Mouse (Mus musculus): ENCODE results near the gene Nckap5. TPM values are rescaled to one million over a fixed set of nuclear protein-coding genes. Genes with fewer than 3 reads are reported as not detected.

Nckap5 gene
- polyA plus RNA-seq, 2 experiments = 6.8 to 14.9 TPM

DNA sequence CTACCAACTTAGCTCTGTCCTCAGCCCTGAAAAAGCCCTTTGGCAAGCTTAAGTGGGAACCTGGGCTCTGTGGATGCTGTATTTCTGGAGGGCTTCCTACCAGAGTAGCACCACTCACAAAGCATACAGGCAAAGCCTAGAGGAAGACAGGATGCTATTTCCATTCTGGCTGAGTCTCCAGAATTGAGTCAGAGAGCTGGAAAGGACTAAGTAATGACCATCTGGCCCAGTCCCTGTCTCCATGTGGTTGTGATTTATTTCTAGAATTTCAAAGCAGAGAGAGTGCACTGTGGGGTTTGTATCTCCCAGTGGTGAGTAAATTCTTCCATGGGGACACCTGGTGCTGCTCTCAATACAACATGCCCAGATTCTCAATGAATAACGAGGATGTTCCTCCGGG is 174.4 kb downstream of the Nckap5 start:
- H3K27ac ChIP-seq (replicated peaks; ENCODE audit: low read depth, low read length) = no peak overlapping the region
- no peak overlapping the region for H3K9ac ChIP-seq (ENCODE audit: low read depth, low read length, severe bottlenecking)
- WGBS = 54% methylated on average over 2 of the region's 2 CpGs
- H3K4me2 ChIP-seq (replicated peaks; ENCODE audit: low read depth, low read length, severe bottlenecking) = no peak overlapping the region
- H3K27me3 ChIP-seq (ENCODE audit: control insufficient read depth, insufficient read depth, low read length) = no peaks in the 10 kb centered on the region
- no peak for TF ChIP-seq POLR2A (IDR thresholded peaks at IDR 0.05; ENCODE audit: borderline replicate concordance, extremely low read depth, insufficient read depth, insufficient read length)
- no peak overlapping the region for H3K4me3 ChIP-seq (replicated peaks; ENCODE audit: low read length)
- no peaks in the 10 kb centered on the region for H3K36me3 ChIP-seq (ENCODE audit: control insufficient read depth, insufficient read depth, low read length)
- no peak for ATAC-seq (ENCODE audit: low FRiP score, low read depth)
- DNase-seq (ENCODE audit: low spot score) = peak; percentile 19
- H3K9me3 ChIP-seq (ENCODE audit: control insufficient read depth, low read length) = no peaks in the 10 kb centered on the region
- H3K4me1 ChIP-seq (ENCODE audit: control insufficient read depth, insufficient read depth, low read length) = no peaks in the 10 kb centered on the region

DNA sequence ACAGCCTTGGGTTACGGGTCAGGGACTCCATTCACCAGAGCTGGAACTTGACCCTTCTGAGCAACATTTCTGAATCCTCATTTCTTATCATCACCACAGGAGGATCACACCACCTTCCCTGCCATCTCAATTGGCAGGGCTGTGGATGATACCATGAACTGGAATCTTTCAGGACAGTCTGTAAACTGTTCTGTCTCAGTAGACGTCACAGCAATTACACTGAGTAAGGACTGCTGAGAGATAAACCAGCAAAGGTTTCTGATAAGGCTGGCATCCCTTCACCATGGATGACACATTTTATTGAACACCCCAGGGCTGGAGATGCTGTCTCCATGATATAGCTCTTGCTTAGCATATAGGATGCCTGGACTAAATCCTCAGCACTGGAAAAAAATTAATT is 178.5 kb downstream of the Nckap5 start:
- no peaks in the 10 kb centered on the region for H3K9me3 ChIP-seq (ENCODE audit: control insufficient read depth, low read length)
- no peaks in the 10 kb centered on the region for H3K36me3 ChIP-seq (ENCODE audit: control insufficient read depth, insufficient read depth, low read length)
- TF ChIP-seq POLR2A (IDR thresholded peaks at IDR 0.05; ENCODE audit: borderline replicate concordance, extremely low read depth, insufficient read depth, insufficient read length) = no peak
- no peaks in the 10 kb centered on the region for H3K4me1 ChIP-seq (ENCODE audit: control insufficient read depth, insufficient read depth, low read length)
- H3K9ac ChIP-seq (ENCODE audit: low read depth, low read length, severe bottlenecking) = no peak overlapping the region
- DNase-seq (ENCODE audit: low spot score) = no peak
- 86% methylated on average over 2 of the region's 2 CpGs for WGBS
- no peaks in the 10 kb centered on the region for H3K27me3 ChIP-seq (ENCODE audit: control insufficient read depth, insufficient read depth, low read length)
- no peak for ATAC-seq (ENCODE audit: low FRiP score, low read depth)
- no peak overlapping the region for H3K4me3 ChIP-seq (replicated peaks; ENCODE audit: low read length)
- no peak overlapping the region for H3K27ac ChIP-seq (replicated peaks; ENCODE audit: low read depth, low read length)
- H3K4me2 ChIP-seq (replicated peaks; ENCODE audit: low read depth, low read length, severe bottlenecking) = no peak overlapping the region

DNA sequence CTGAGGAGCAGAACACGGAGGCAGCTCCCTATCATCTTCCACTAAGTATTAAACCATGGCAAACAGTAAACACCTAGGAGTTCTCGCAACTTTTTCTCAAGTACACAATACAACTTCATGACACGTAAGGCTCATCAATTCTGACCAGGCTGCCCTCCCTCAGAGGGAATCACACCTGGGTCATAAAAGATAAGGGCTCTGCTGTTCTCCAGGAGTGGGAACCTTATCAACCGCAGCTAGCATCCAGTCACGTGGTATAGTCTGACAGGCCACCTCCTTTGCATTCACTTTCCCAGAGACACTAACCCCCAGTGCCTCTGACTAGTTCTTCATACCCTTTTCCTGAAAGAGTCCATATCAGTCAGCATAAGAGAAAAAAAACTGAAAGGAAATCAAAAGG is 179.8 kb downstream of the Nckap5 start:
- Histone ChIP-seq H3K4me1 (ENCODE audit: control insufficient read depth, insufficient read depth, low read length) (no peaks in the 10 kb centered on the region), H3K27ac (replicated peaks; ENCODE audit: low read depth, low read length) (no peak overlapping the region), H3K9me3 (ENCODE audit: control insufficient read depth, low read length) (no peaks in the 10 kb centered on the region), H3K36me3 (ENCODE audit: control insufficient read depth, insufficient read depth, low read length) (no peaks in the 10 kb centered on the region), H3K4me3 (replicated peaks; ENCODE audit: low read length) (no peak overlapping the region), H3K9ac (ENCODE audit: low read depth, low read length, severe bottlenecking) (no peak overlapping the region), H3K4me2 (replicated peaks; ENCODE audit: low read depth, low read length, severe bottlenecking) (no peak overlapping the region), H3K27me3 (ENCODE audit: control insufficient read depth, insufficient read depth, low read length) (no peaks in the 10 kb centered on the region)
- 57% methylated on average over 5 of the region's 5 CpGs for WGBS
- DNase-seq (ENCODE audit: low spot score) (no peak), ATAC-seq (ENCODE audit: low FRiP score, low read depth) (no peak)
- no peak for TF ChIP-seq POLR2A (IDR thresholded peaks at IDR 0.05; ENCODE audit: borderline replicate concordance, extremely low read depth, insufficient read depth, insufficient read length)

DNA sequence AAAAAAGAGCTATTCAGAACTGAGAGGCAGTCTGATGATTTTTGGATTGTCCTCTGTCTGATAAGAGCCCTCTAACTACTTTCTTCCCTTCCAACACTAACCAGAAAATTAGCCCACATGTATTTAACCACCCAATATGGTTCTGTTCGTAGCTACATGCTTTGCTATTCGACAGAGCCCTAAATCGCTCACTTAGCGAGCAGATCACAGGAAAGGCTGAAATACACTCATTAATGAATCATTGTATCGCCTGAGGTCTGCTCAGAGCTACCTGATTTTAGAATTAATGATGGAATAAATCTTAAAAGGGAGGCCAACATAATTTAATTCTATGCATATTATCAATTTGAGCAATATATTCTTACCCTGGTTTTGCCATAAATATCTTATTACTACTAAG is 187.8 kb downstream of the Nckap5 start:
- no peak overlapping the region for H3K9ac ChIP-seq (ENCODE audit: low read depth, low read length, severe bottlenecking)
- H3K4me1 ChIP-seq (ENCODE audit: control insufficient read depth, insufficient read depth, low read length) = no peaks in the 10 kb centered on the region
- no peaks in the 10 kb centered on the region for H3K9me3 ChIP-seq (ENCODE audit: control insufficient read depth, low read length)
- no peak for ATAC-seq (ENCODE audit: low FRiP score, low read depth)
- no peaks in the 10 kb centered on the region for H3K36me3 ChIP-seq (ENCODE audit: control insufficient read depth, insufficient read depth, low read length)
- no peak overlapping the region for H3K4me3 ChIP-seq (replicated peaks; ENCODE audit: low read length)
- H3K27me3 ChIP-seq (ENCODE audit: control insufficient read depth, insufficient read depth, low read length) = no peaks in the 10 kb centered on the region
- H3K27ac ChIP-seq (replicated peaks; ENCODE audit: low read depth, low read length) = no peak overlapping the region
- DNase-seq (ENCODE audit: low spot score) = no peak
- no peak overlapping the region for H3K4me2 ChIP-seq (replicated peaks; ENCODE audit: low read depth, low read length, severe bottlenecking)
- TF ChIP-seq POLR2A (IDR thresholded peaks at IDR 0.05; ENCODE audit: borderline replicate concordance, extremely low read depth, insufficient read depth, insufficient read length) = no peak
- 60% methylated on average over 5 of the region's 5 CpGs for WGBS

DNA sequence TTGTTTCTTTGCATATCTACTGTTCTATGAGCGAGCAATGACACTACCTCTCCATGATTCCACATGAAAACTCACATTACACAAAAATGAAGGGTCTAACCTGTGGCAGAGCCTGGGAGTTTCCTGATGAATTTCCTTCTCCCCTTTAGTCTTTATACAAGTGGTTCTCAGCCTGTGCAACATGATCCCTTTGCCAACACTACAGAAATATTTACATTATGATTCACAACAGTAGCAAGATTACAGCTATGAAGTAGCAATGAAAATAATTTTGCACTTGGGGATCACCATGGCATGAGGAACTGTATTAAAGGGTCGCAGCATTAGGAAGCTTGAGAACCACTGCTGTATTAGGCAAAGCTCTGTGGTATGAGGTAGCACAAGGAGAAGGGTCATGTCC is 191.1 kb downstream of the Nckap5 start:
- Histone ChIP-seq H3K27ac (replicated peaks; ENCODE audit: low read depth, low read length) (no peak overlapping the region), H3K27me3 (ENCODE audit: control insufficient read depth, insufficient read depth, low read length) (no peaks in the 10 kb centered on the region), H3K9me3 (ENCODE audit: control insufficient read depth, low read length) (no peaks in the 10 kb centered on the region), H3K9ac (ENCODE audit: low read depth, low read length, severe bottlenecking) (no peak overlapping the region), H3K4me2 (replicated peaks; ENCODE audit: low read depth, low read length, severe bottlenecking) (no peak overlapping the region), H3K4me1 (ENCODE audit: control insufficient read depth, insufficient read depth, low read length) (no peaks in the 10 kb centered on the region), H3K36me3 (ENCODE audit: control insufficient read depth, insufficient read depth, low read length) (no peaks in the 10 kb centered on the region), H3K4me3 (replicated peaks; ENCODE audit: low read length) (no peak overlapping the region)
- TF ChIP-seq POLR2A (IDR thresholded peaks at IDR 0.05; ENCODE audit: borderline replicate concordance, extremely low read depth, insufficient read depth, insufficient read length) = no peak
- DNase-seq (ENCODE audit: low spot score) (no peak), ATAC-seq (ENCODE audit: low FRiP score, low read depth) (no peak)
- 79% methylated on average over 2 of the region's 2 CpGs for WGBS

DNA sequence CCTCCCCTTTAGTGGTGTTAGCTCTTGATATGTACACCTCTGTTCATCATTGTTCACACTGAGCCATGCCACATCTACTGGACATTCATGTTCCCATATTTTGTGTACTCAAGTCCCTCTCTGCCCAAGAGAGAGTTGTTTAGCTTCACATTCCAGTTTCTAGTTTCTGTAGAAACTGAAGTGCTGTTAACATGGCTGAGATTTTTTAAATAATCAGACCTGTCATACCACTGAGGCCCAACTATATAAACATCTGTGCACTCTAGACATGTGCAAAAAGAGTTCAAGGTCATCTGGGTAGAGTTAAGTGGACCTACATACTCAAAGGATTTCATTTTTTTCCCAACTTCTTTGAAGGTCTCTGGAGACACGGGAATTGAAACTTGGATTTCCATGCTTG is 193.1 kb downstream of the Nckap5 start:
- no peaks in the 10 kb centered on the region for H3K27me3 ChIP-seq (ENCODE audit: control insufficient read depth, insufficient read depth, low read length)
- no peak for DNase-seq (ENCODE audit: low spot score)
- ATAC-seq (ENCODE audit: low FRiP score, low read depth) = no peak
- WGBS = 87% methylated on average over 1 of the region's 1 CpGs
- H3K4me1 ChIP-seq (ENCODE audit: control insufficient read depth, insufficient read depth, low read length) = no peaks in the 10 kb centered on the region
- H3K9ac ChIP-seq (ENCODE audit: low read depth, low read length, severe bottlenecking) = no peak overlapping the region
- TF ChIP-seq POLR2A (IDR thresholded peaks at IDR 0.05; ENCODE audit: borderline replicate concordance, extremely low read depth, insufficient read depth, insufficient read length) = no peak
- H3K27ac ChIP-seq (replicated peaks; ENCODE audit: low read depth, low read length) = no peak overlapping the region
- H3K36me3 ChIP-seq (ENCODE audit: control insufficient read depth, insufficient read depth, low read length) = no peaks in the 10 kb centered on the region
- H3K4me3 ChIP-seq (replicated peaks; ENCODE audit: low read length) = no peak overlapping the region
- no peak overlapping the region for H3K4me2 ChIP-seq (replicated peaks; ENCODE audit: low read depth, low read length, severe bottlenecking)
- H3K9me3 ChIP-seq (ENCODE audit: control insufficient read depth, low read length) = no peaks in the 10 kb centered on the region

Data from limb, embryonic 14.5 days (tissue).